Mouse (Mus musculus) cerebellum, adult 2 months (tissue): ENCODE data around the gene Nr1i2. TPM values are rescaled to one million over a fixed set of nuclear protein-coding genes. Genes with fewer than 3 reads are reported as not detected.

Experiments used
- DNase-seq, 2 experiments: peaks; one replicate each; pipeline ENCODE4 v3.0.0; 2021
- H3K27ac ChIP-seq: fragments of 200-500 bp; 2 replicates; pipeline ENCODE4 v1.5.1; 2012; ENCODE audit warnings: low read length, control low read depth, inconsistent platforms; ENCODE audit not compliant: insufficient read depth
- H3K27me3 ChIP-seq: fragments of 200-500 bp; 2 replicates; pipeline ENCODE4 v1.6.1; 2012; ENCODE audit warnings: inconsistent platforms, mild to moderate bottlenecking, low read length, moderate library complexity; ENCODE audit not compliant: control insufficient read depth, insufficient read depth
- H3K4me1 ChIP-seq: fragments of 200-500 bp; 2 replicates; pipeline ENCODE4 v1.6.1; 2011; ENCODE audit warnings: low read length; ENCODE audit not compliant: control insufficient read depth, insufficient read depth
- H3K4me3 ChIP-seq: fragments of 200-500 bp; replicated peaks from 2 replicates; pipeline ENCODE3; 2011; ENCODE audit warnings: mild to moderate bottlenecking, low read depth, low read length, control low read depth; ENCODE audit not compliant: insufficient read depth
- CTCF ChIP-seq: fragments of 200-500 bp; IDR thresholded peaks from 2 replicates; pipeline ENCODE4 v1.5.1; 2011; ENCODE audit warnings: low read depth, mild to moderate bottlenecking, control low read depth, low read length, moderate library complexity, borderline replicate concordance; ENCODE audit not compliant: insufficient read depth
- POLR2A ChIP-seq: fragments of 200-500 bp; IDR thresholded peaks from 2 replicates; pipeline ENCODE4 v1.6.1; 2011; ENCODE audit warnings: low read length, control low read depth, borderline replicate concordance; ENCODE audit not compliant: insufficient read depth
- WGBS: fragments of 180-500 bp; shearing (Covaris S2); methylation state at CpG from one replicate; pipeline ENCODE4 v1.1.7; 2018; 5-methylcytosine and 5-hydroxymethylcytosine counted together
- polyA plus RNA-seq: library from polyadenylated mRNA; depleted of rRNA; stranded (reverse); fragments of >200 nt; gene quantifications from 2 replicates; pipeline ENCODE4 v1.2.3, GENCODE M21; 2012

The Nr1i2 gene
- polyA plus RNA-seq, 1 experiment, result not detected

DNA sequence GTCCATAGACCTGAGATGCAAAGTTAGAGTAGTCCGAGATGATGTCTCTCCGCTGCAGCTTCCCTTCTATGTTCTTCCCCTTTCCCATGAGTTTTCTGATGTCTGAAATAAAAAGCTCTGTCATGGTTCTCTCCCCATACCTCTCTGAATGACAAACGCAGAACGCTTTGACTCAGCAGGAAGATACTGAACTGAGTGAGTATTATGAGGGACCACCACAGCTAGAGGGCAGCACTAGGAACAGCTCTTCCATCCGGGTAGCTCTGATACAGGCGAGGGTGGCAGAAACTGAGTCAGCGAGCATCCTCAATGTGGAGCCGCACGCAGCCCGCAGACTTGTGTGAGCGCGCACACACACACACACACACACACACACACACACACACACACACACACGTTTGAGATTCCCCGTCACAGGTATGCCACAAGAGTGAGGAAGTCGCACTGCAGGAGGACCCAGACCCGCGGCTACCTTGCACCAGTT lies 26.9 kb upstream of the Nr1i2 start:
- 23% methylated on average over 17 of the region's 17 CpGs for WGBS
- Histone ChIP-seq H3K4me1 (no peaks in the 10 kb centered on the region), H3K4me3 (peak overlapping the region; percentile 48), H3K27ac (no peak overlapping the region), H3K27me3 (peaks cover 1% of the 10 kb centered on the region; the same call in 1 of the 2 replicates)
- TF ChIP-seq POLR2A (no peak), CTCF (peak; percentile 74; the same call in 1 of the 2 replicates)
- DNase-seq, result peak; percentile 61 to 63

DNA sequence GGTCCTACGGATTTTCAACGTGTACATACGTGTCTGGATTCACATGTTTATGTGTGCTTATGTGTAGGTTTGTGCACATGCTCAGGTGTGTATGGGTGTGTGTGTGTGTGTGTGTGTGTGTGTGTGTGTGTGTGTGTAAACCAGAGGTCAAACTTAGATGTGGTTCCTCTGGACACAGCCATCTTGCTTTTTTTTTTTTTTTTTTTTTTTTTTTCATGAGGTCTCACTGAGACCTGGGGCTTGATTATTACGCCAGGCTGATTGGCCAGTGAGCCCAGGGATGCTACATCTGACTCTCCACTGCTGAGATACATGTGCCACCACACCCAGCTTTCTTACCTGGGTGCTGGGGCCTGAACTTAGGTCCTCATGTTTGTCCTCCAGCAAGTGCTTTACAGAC lies 24.5 kb upstream of the Nr1i2 start:
- TF ChIP-seq POLR2A, result no peak
- TF ChIP-seq CTCF, result no peak
- WGBS, result 85% methylated on average over 4 of the region's 4 CpGs
- no peak for DNase-seq
- Histone ChIP-seq H3K27me3 (peaks cover 1% of the 10 kb centered on the region; the same call in 1 of the 2 replicates), H3K4me1 (no peaks in the 10 kb centered on the region), H3K27ac (no peak overlapping the region), H3K4me3 (no peak overlapping the region)

DNA sequence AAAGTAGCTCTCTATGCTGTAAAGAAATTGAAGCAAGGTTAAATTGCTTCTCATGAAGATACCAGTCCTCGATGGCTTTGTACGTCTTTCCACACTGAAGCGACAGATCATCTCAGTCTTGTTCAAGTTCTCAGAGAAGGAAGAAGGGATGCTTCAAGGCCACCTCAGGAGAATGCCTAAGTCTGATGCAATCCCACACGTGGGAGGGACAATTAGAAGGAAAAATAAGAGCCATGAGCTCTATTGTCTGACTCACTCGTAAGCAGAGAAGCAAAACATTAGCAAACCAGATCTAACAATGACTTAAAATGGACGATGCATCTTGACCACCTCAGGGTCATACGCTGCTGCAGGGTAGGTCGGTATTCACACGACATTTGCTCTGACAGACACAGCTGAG lies 23.9 kb upstream of the Nr1i2 start:
- Histone ChIP-seq H3K4me3 (no peak overlapping the region), H3K27me3 (peaks cover 1% of the 10 kb centered on the region; the same call in 1 of the 2 replicates), H3K27ac (no peak overlapping the region), H3K4me1 (no peaks in the 10 kb centered on the region)
- TF ChIP-seq CTCF, result no peak
- TF ChIP-seq POLR2A, result no peak
- DNase-seq, result no peak
- WGBS, result 77% methylated on average over 9 of the region's 9 CpGs

DNA sequence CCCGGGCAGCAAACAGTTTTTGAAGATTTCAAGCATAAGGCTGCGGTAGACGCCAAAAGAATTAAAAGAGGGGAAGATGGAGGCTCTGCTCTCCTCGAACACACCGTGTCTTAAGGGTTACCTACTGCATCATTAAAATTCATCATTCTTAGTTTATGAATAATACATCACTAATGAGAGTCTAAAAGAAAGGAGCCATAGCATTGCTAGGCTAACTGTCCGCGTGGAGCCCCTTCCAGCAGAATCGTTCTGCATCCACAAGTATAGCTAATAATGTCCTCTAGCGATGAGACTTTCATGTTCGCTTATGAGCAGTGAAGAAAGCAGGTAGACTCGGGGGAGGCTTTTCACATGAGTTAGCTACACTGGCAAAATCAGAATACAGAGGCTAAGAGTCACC lies 13.6 kb upstream of the Nr1i2 start:
- 58% methylated on average over 11 of the region's 11 CpGs for WGBS
- no peak overlapping the region for H3K4me3 ChIP-seq
- no peak for TF ChIP-seq CTCF
- TF ChIP-seq POLR2A, result no peak
- H3K4me1 ChIP-seq, result no peaks in the 10 kb centered on the region
- no peak overlapping the region for H3K27ac ChIP-seq
- DNase-seq, result no peak
- H3K27me3 ChIP-seq, result no peaks in the 10 kb centered on the region

DNA sequence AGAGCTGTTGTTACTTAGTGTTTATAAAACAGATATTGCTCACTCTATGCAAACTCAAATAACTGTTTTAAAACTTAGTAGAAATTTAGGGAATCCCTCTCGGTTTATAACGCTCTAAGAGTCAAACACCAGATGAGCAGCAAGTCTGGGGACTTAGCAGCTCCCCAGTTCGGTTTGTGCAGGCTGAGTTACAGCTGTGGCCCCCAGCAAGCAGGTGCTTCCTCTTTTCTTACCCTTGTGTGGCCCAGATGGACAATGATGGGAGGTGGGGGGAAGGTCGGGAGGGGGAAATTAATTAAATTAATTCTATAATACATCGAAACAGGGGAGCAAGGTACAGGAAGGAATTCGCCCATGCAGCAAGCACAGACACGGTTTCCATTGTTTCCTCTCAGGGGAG lies 13.0 kb upstream of the Nr1i2 start:
- no peaks in the 10 kb centered on the region for H3K4me1 ChIP-seq
- no peak overlapping the region for H3K27ac ChIP-seq
- no peak for DNase-seq
- no peaks in the 10 kb centered on the region for H3K27me3 ChIP-seq
- TF ChIP-seq POLR2A (no peak), CTCF (no peak)
- 41% methylated on average over 7 of the region's 7 CpGs for WGBS
- H3K4me3 ChIP-seq, result no peak overlapping the region

DNA sequence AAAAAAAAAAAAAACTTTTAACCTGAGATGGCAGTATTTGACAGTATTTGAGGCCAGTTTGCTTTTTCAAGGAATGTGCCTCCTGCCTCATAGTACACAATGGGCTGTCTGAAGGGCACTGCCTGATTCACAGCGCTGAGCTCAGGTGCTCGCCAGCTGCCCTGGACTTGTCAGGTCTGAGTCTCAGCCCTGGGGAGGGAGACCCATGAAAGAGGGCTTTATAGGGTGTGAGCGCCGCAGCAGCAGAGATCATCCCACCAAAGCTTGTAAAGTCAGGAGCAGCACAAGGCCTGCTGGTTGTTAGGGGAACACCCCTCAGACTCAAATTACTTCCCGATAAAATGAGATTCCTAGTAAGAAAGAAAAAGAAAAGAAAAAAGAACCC lies 12.6 kb upstream of the Nr1i2 start:
- WGBS, result 62% methylated on average over 5 of the region's 5 CpGs
- Histone ChIP-seq H3K4me3 (no peak overlapping the region), H3K4me1 (no peaks in the 10 kb centered on the region), H3K27me3 (no peaks in the 10 kb centered on the region), H3K27ac (no peak overlapping the region)
- DNase-seq, result no peak
- no peak for TF ChIP-seq POLR2A
- TF ChIP-seq CTCF, result no peak

DNA sequence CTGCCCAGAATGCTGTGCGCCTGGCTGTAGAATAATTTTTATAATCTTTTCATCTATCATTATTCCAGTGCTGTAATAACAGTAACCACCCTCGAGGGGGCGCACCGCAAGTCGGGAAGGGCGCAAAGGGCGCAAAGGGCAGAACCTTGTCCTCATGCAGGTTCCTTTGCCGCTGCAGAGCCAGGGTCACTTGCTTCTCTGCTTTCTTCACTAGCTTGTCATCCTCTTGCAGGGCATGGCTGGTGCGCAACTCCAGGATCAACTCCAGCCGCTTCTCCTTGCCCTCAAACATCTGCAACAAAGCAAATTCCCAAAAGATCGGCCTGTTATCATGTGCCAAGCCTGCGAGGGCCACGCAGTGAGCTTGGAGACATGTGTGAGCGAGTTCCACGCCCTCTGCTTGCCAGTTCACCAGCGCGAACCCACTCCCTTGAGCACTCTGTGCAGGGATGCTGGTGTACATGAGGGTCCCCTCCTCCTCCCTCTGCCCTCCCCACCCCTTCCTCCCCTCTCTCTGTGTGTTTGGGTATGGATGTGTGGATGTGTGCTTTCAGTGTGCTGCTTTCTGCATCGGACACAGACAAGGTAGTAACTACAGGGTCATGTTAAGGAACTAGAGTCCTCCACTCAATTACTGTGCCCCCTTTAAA lies 12.1 kb upstream of the Nr1i2 start:
- H3K4me1 ChIP-seq, result no peaks in the 10 kb centered on the region
- TF ChIP-seq POLR2A (no peak), CTCF (peak; percentile 45; the same call in 1 of the 2 replicates)
- peak in 1 of 2 experiments; percentile 9 for DNase-seq
- no peaks in the 10 kb centered on the region for H3K27me3 ChIP-seq
- 41% methylated on average over 18 of the region's 18 CpGs for WGBS
- H3K4me3 ChIP-seq, result no peak overlapping the region
- H3K27ac ChIP-seq, result no peak overlapping the region

DNA sequence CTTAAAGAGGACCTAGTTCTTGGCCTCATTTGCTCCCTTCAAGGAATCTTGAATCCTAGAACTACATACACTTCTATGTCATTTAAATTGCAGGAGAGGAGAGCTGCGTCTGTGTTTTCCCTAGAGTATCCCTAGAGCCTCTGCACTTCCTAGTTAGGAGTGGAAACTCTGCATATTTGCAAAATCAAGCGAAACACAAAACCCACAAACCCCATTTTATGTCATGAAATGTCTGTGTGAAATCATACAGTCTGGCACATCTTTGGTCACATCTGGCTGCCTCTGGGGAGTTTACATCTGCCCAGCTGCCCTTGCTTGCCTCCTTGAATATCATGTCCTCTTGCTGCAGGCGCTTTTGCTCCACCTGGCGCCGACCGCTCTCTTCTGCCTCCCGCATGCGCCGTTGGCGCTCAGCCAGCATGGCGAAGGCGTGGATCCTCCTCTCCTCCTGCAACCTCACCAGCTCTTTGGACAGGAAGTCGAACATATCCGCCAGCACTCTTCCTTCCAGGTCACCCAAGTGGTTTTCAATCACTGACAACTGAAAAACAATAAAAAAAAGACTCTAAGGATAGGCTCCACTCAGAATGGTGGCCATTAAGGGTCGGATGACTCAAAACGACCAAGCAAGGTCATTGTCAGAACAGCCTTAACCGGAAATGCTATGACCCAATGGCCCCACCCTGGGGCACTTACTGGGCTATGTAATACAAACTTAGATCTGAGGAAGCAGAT lies 10.0 kb upstream of the Nr1i2 start:
- peak; percentile 13 to 24 for DNase-seq
- H3K4me3 ChIP-seq, result no peak overlapping the region
- H3K27me3 ChIP-seq, result no peaks in the 10 kb centered on the region
- TF ChIP-seq POLR2A (no peak), CTCF (no peak)
- WGBS, result 71% methylated on average over 17 of the region's 17 CpGs
- H3K27ac ChIP-seq, result no peak overlapping the region
- no peaks in the 10 kb centered on the region for H3K4me1 ChIP-seq
